Mouse (Mus musculus) heart, postnatal 0 days (tissue): Measurements from ENCODE around the gene Srsf10. TPM values are rescaled to one million over a fixed set of nuclear protein-coding genes. Genes with fewer than 3 reads are reported as not detected.
A peak's percentile ranks its signal among the peaks of the same experiment; 100 is the strongest.

ENCODE experiments used
- ATAC-seq: fragments of 200-750 bp; cut with Nextera tagmentation; 2 replicates; pipeline ENCODE4 v1.8.0; 2017; ENCODE audit warnings: low read depth, moderate number of reproducible peaks, moderate library complexity; ENCODE audit not compliant: insufficient read depth
- DNase-seq: peaks from one replicate; pipeline ENCODE4 v3.0.0-alpha.2; 2016; ENCODE audit warnings: low spot score
- H3K27ac ChIP-seq: fragments of 300-500 bp; sonication (generic); 2 replicates; pipeline ENCODE4 v1.5.1; 2014; ENCODE audit warnings: low read depth, mild to moderate bottlenecking
- H3K27me3 ChIP-seq: fragments of 300-500 bp; sonication (generic); 2 replicates; pipeline ENCODE4 v1.6.1; 2014; ENCODE audit warnings: low read length, mixed read lengths; ENCODE audit not compliant: control insufficient read depth, insufficient read depth
- H3K36me3 ChIP-seq: fragments of 300-500 bp; sonication (generic); replicated peaks from 2 replicates; pipeline ENCODE4 v1.6.1; 2014; ENCODE audit warnings: low read length, mixed read lengths; ENCODE audit not compliant: control insufficient read depth, insufficient read depth
- H3K4me1 ChIP-seq: fragments of 300-500 bp; sonication (generic); 2 replicates; pipeline ENCODE4 v1.6.1; 2014; ENCODE audit warnings: antibody characterized with exemption; ENCODE audit not compliant: control insufficient read depth, insufficient read depth
- H3K4me2 ChIP-seq: fragments of 300-500 bp; sonication (generic); 2 replicates; pipeline ENCODE4 v1.6.1; 2014; ENCODE audit warnings: low read depth, mild to moderate bottlenecking, low read length, moderate library complexity
- H3K4me3 ChIP-seq: fragments of 300-500 bp; sonication (generic); 2 replicates; pipeline ENCODE4 v1.5.1; 2014; ENCODE audit warnings: low read depth, low read length
- H3K9ac ChIP-seq: fragments of 300-500 bp; sonication (generic); replicated peaks from 2 replicates; pipeline ENCODE4 v1.6.1; 2014; ENCODE audit warnings: low read depth, low read length, mixed read lengths
- H3K9me3 ChIP-seq: fragments of 300-500 bp; sonication (generic); replicated peaks from 2 replicates; pipeline ENCODE4 v1.6.1; 2016; ENCODE audit warnings: low read length; ENCODE audit not compliant: control insufficient read depth
- CTCF ChIP-seq: IDR thresholded peaks from 2 replicates; pipeline ENCODE4 v1.5.1; 2016; ENCODE audit warnings: antibody characterized with exemption, control low read depth, low read depth
- EP300 ChIP-seq: IDR thresholded peaks from 2 replicates; pipeline ENCODE4 v1.6.1; 2016; ENCODE audit warnings: antibody characterized with exemption, low read depth
- WGBS: fragments of 180-500 bp; shearing (Covaris S2); extraction: QIAGEN DNeasy Blood & Tissue Kit; methylation state at CpG from one replicate; pipeline ENCODE4 v1.1.7; 2014; 5-methylcytosine and 5-hydroxymethylcytosine counted together
- polyA plus RNA-seq: library from polyadenylated mRNA; unstranded; fragments of >200 nt; fragmentation: Nextera tagmentation; extraction: Ambion mirVana; gene quantifications from 2 replicates; pipeline ENCODE4 v1.2.1, GENCODE M21; 2015
- total RNA-seq: library from RNA; depleted of rRNA; stranded (reverse); fragments of >200 nt; gene quantifications from 2 replicates; pipeline ENCODE4 v1.2.3, GENCODE M21; 2014; ENCODE audit warnings: low replicate concordance; rRNA removed

The Srsf10 gene
- 51.8 and 63.6 TPM in 2 replicates for total RNA-seq
- 97.0 and 102 TPM in 2 replicates for polyA plus RNA-seq

DNA sequence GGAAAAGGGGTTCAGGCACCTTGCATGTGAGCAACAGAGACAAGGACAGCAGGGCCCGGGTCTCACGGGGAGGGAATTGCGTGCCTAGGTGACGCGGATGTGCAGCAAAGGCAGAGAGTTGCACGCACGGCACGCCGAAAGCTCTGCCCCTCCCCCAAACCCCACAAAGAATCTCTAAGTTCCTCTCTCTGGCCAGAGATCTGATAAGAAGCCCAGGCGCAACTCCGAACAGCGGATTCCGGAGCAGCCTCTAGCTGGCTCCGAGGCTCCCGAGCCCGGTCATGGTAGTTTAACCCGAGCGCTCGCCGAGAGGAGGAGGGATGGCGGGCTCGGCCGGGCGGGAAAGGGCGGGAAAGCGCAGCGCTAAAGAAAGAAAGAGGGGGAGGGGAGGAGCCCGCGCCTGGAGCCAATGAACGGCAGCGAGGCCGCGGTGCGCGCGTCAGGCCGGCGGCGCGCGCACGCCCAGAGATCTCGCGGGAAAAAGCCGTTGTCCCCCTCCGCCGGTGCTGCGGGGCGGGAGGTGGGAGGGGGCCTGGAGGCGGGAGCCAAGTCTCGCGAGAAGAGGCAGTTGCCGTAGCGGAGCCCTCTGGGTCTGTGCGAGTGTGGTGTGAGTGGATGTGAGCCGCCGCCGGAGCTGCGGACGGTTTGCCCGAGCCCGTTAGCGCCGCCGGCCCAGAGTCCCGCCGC lies at the start of gene Srsf10:
Gene Srsf10 (plus strand): TSS at position 212 of the 687 bp plus-strand sequence.
- no peak for TF ChIP-seq CTCF
- TF ChIP-seq EP300 = peak; percentile 96
- peak within 1 kb of the TSS; percentile 98 for H3K27ac ChIP-seq
- H3K9me3 ChIP-seq = no peaks in the 10 kb centered on the region
- H3K27me3 ChIP-seq = no peaks in the 10 kb centered on the region
- WGBS = under 1% methylated on average over 66 of the region's 67 CpGs
- H3K36me3 ChIP-seq = no peaks in the 10 kb centered on the region
- peak within 1 kb of the TSS; percentile 87 for H3K4me2 ChIP-seq
- peak within 1 kb of the TSS; percentile 93 for H3K4me3 ChIP-seq
- ATAC-seq (peak; percentile 98), DNase-seq (peak; percentile 98)
- peaks cover 33% of the 10 kb centered on the region for H3K4me1 ChIP-seq
- peak within 1 kb of the TSS; percentile 90 for H3K9ac ChIP-seq

DNA sequence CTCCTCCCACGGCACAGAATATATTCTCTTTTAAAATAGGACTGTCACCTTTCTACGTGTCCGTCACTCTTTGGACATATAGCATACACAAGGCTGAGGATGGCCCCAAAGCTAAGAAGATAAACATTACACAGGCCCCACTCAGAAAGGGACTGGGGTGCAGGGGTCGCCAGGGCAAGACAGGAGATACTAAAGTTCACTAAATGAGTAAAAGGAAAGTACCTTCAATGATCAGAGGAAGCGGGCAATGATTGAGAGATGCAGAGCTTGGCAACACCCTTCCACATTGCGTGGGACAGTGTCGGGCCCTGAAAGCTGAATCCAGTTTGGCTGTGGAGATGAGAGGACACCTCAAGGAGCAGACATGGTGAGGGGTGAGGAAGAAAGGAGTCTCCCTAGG lies 40.7 kb upstream of the Srsf10 start:
- no peaks in the 10 kb centered on the region for H3K27me3 ChIP-seq
- H3K4me2 ChIP-seq = no peak overlapping the region
- 77% methylated on average over 7 of the region's 7 CpGs for WGBS
- TF ChIP-seq EP300 (no peak), CTCF (no peak)
- H3K36me3 ChIP-seq = no peaks in the 10 kb centered on the region
- H3K9me3 ChIP-seq = no peaks in the 10 kb centered on the region
- H3K4me3 ChIP-seq = no peak overlapping the region
- no peaks in the 10 kb centered on the region for H3K4me1 ChIP-seq
- ATAC-seq (no peak), DNase-seq (no peak)
- H3K9ac ChIP-seq = no peak overlapping the region
- no peak overlapping the region for H3K27ac ChIP-seq

DNA sequence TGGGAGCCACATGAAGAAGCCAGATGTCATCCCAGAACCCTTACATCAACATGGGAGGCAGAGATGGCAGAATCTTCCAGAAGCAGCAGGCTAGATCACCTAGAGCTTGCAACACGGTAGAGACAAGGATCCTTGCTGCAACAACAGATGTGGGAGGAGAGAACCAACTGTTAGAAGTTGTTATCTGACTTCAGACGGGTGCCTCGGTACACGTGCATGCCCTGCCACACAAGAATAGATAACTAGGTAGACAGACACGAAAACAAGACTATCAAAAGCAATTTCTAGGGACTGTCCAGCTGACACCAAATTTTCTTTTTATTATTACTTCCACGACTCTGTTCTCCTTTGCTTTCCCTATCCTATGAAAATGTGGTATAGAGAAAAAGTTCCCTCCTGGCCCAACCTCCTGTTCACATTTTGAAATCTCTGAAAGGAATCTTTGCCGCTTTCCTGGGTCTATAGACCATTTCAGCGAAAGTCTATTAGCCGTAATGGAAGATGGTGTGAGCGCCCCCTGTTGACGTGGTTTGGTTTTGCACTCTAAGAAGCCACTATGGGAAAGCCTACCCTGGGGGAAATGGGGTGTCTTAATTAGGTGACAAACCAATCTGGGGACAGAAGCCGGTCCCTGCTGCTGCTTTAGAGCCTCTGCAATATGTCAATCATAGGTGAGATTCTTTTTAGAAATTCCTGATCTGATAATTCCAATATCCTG lies 38.5 kb upstream of the Srsf10 start:
- no peak for ATAC-seq
- Histone ChIP-seq H3K36me3 (no peaks in the 10 kb centered on the region), H3K27me3 (no peaks in the 10 kb centered on the region), H3K4me1 (0 out of 2 replicates have a peak, but pooled peaks cover 2% of the 10 kb centered on the region), H3K4me2 (no peak overlapping the region), H3K9me3 (no peaks in the 10 kb centered on the region), H3K27ac (no peak overlapping the region), H3K4me3 (no peak overlapping the region), H3K9ac (no peak overlapping the region)
- TF ChIP-seq CTCF (peak; percentile 69), EP300 (no peak)
- DNase-seq = no peak
- WGBS = 24% methylated on average over 12 of the region's 12 CpGs

DNA sequence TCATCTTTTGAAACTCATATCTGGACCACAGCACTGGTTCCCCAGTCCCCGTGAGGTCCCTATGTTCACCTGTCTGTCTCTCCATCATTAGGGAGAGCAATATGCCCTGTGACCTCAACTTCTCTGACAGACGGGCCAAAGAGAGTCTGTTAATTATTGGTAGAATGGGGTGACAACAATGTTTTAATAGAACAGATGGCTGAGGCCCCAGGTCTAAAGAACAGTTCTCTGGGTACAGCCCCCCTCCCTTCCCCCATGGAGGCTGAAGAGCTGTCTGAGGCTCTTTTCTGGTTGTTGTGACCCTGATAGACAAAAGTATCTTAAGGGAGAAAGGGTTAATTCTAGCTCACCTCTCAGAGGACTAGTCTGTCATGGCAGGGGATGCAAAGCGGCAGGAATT lies 37.2 kb upstream of the Srsf10 start:
- Histone ChIP-seq H3K27me3 (no peaks in the 10 kb centered on the region), H3K36me3 (no peaks in the 10 kb centered on the region), H3K27ac (no peak overlapping the region), H3K4me2 (no peak overlapping the region), H3K4me3 (no peak overlapping the region), H3K9me3 (no peaks in the 10 kb centered on the region), H3K9ac (no peak overlapping the region), H3K4me1 (0 out of 2 replicates have a peak, but pooled peaks cover 2% of the 10 kb centered on the region)
- ATAC-seq (no peak), DNase-seq (no peak)
- WGBS = 89% methylated on average over 3 of the region's 3 CpGs
- no peak for TF ChIP-seq EP300
- TF ChIP-seq CTCF = no peak

DNA sequence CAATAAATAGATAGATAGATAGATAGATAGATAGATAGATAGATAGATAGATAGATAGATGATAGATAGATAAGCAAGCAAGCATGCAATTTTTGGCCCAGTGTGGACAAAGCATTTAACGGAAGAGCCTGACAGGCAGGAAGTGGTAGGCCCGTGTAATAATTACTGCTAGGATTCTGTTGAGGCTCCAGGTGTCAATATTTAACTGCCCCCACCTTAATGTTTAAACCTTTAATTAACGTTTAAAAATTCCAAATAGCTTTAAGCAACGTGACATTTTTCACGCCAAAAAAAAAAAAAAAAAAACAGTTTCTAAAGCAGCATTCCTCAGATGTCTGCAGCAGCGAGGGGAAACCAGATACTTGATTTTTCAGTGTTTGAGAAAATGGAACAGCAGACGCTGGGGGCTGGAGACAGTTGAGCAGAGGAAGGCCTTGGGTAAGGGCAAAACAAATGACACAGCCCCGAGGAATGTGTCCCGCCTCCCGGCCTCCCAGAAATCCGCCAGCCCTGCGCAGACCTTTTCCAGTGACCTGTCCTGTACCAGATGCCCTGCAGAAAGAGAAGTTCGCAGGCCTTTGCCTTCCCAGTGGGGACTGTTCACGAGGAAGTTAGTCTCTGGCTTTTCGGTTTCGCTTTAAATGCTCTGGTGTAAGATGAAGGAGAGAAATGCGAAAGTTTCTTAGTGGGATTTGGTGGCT lies 35.6 kb upstream of the Srsf10 start:
- no peak overlapping the region for H3K9ac ChIP-seq
- no peaks in the 10 kb centered on the region for H3K36me3 ChIP-seq
- ATAC-seq (peak; percentile 34; the same call in 1 of the 2 replicates), DNase-seq (peak; percentile 30)
- H3K9me3 ChIP-seq = no peaks in the 10 kb centered on the region
- H3K27me3 ChIP-seq = no peaks in the 10 kb centered on the region
- 44% methylated on average over 17 of the region's 17 CpGs for WGBS
- no peak overlapping the region for H3K4me3 ChIP-seq
- H3K4me1 ChIP-seq = 0 out of 2 replicates have a peak, but pooled peaks cover 2% of the 10 kb centered on the region
- H3K27ac ChIP-seq = peak overlapping the region; percentile 58
- no peak overlapping the region for H3K4me2 ChIP-seq
- TF ChIP-seq EP300 (no peak), CTCF (no peak)
